Mouse (Mus musculus) lung, embryonic 16.5 days (tissue): Measurements from ENCODE around the gene Cfap157. TPM values are rescaled to one million over a fixed set of nuclear protein-coding genes. Genes with fewer than 3 reads are reported as not detected.

Experiments used
- ATAC-seq: fragments of 200-750 bp; cut with Nextera tagmentation; 2 replicates; pipeline ENCODE4 v1.8.0; 2017; ENCODE audit warnings: low read depth, mild to moderate bottlenecking, moderate library complexity
- H3K27ac ChIP-seq: fragments of 300-500 bp; sonication (generic); 2 replicates; pipeline ENCODE4 v1.5.1; 2014; ENCODE audit warnings: mild to moderate bottlenecking, control low read depth, low read length
- H3K27me3 ChIP-seq: fragments of 300-500 bp; sonication (generic); 2 replicates; pipeline ENCODE4 v1.6.1; 2014; ENCODE audit warnings: low read depth, low read length, mixed read lengths; ENCODE audit not compliant: control insufficient read depth, insufficient read depth
- H3K36me3 ChIP-seq: fragments of 300-500 bp; sonication (generic); 2 replicates; pipeline ENCODE4 v1.6.1; 2014; ENCODE audit warnings: low read length; ENCODE audit not compliant: control insufficient read depth, insufficient read depth
- H3K4me1 ChIP-seq: fragments of 300-500 bp; sonication (generic); replicated peaks from 2 replicates; pipeline ENCODE4 v1.6.1; 2014; ENCODE audit warnings: low read length, mixed read lengths; ENCODE audit not compliant: control insufficient read depth, insufficient read depth
- H3K4me2 ChIP-seq: fragments of 300-500 bp; sonication (generic); 2 replicates; pipeline ENCODE4 v1.6.1; 2014; ENCODE audit warnings: low read depth, low read length, control low read depth
- H3K4me3 ChIP-seq: fragments of 300-500 bp; sonication (generic); 2 replicates; pipeline ENCODE4 v1.5.1; 2014; ENCODE audit warnings: mild to moderate bottlenecking, low read length, control low read depth
- H3K9ac ChIP-seq: fragments of 300-500 bp; sonication (generic); 2 replicates; pipeline ENCODE4 v1.6.1; 2014; ENCODE audit warnings: low read length, control low read depth
- H3K9me3 ChIP-seq: fragments of 300-500 bp; sonication (generic); 2 replicates; pipeline ENCODE4 v1.6.1; 2016; ENCODE audit warnings: low read length; ENCODE audit not compliant: control insufficient read depth
- WGBS: fragments of 180-500 bp; shearing (Covaris S2); extraction: QIAGEN DNeasy Blood & Tissue Kit; methylation state at CpG from one replicate; pipeline ENCODE4 v1.1.7; 2014; 5-methylcytosine and 5-hydroxymethylcytosine counted together
- polyA plus RNA-seq: library from polyadenylated mRNA; unstranded; fragments of >200 nt; fragmentation: Nextera tagmentation; extraction: Ambion mirVana; gene quantifications from 2 replicates; pipeline ENCODE4 v1.2.1, GENCODE M21; 2015

Cfap157 gene
- polyA plus RNA-seq, 1 experiment from 2014 or later: 2.1 TPM

DNA sequence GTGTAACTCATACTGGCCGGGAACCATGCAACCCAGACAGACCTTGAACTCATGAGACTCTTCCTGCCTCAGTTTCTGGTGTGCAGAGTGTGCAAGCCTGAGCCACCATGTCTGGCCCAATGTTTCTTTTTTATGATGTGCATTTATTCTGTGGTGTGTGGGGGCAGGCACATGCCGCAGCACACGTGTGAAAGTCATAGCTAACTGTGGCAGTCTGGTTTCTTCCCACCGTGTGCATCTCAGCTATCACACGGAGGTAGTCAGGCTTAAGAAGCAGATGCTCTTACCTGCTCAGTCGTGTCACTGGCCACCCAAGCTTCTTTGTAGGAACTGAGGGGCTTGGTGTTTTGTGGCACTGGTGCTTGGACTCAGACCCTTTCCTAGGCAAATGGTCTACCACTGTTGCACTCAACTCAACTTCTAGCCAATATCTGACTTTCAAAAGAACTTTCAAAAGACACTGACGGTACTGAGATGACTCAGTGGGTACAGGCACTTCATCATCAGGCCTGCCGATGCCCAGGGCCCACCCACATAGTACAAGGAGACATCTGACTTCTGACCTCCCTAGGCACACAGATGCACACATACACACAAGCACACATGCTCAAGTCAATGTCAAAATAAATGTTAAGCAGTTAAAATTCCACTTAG is 11.5 kb downstream of the Cfap157 start:
- H3K4me3 ChIP-seq: no peak overlapping the region
- H3K9ac ChIP-seq: no peak overlapping the region
- no peaks in the 10 kb centered on the region for H3K27me3 ChIP-seq
- no peak overlapping the region for H3K27ac ChIP-seq
- no peak overlapping the region for H3K4me2 ChIP-seq
- H3K9me3 ChIP-seq: no peaks in the 10 kb centered on the region
- WGBS: 66% methylated on average over 8 of the region's 8 CpGs
- no peak for ATAC-seq
- peaks cover 16% of the 10 kb centered on the region for H3K4me1 ChIP-seq
- H3K36me3 ChIP-seq: no peaks in the 10 kb centered on the region

GRCm38 (mm10) chr2:32771886-32772285 is 12.3 kb downstream of the Cfap157 start:
- H3K9me3 ChIP-seq: no peaks in the 10 kb centered on the region
- no peak overlapping the region for H3K27ac ChIP-seq
- peaks cover 16% of the 10 kb centered on the region for H3K4me1 ChIP-seq
- 26% methylated on average over 12 of the region's 12 CpGs for WGBS
- ATAC-seq: no peak
- H3K27me3 ChIP-seq: no peaks in the 10 kb centered on the region
- no peaks in the 10 kb centered on the region for H3K36me3 ChIP-seq
- no peak overlapping the region for H3K4me2 ChIP-seq
- H3K4me3 ChIP-seq: no peak overlapping the region
- no peak overlapping the region for H3K9ac ChIP-seq

GRCm38 (mm10) chr2:32769327-32770085 is 14.7 kb downstream of the Cfap157 start:
- no peak for ATAC-seq
- H3K9me3 ChIP-seq: no peaks in the 10 kb centered on the region
- no peaks in the 10 kb centered on the region for H3K36me3 ChIP-seq
- 70% methylated on average over 5 of the region's 5 CpGs for WGBS
- H3K4me1 ChIP-seq: peaks cover 4% of the 10 kb centered on the region; the same call in 1 of the 2 replicates
- H3K4me2 ChIP-seq: no peak overlapping the region
- H3K9ac ChIP-seq: no peak overlapping the region
- no peaks in the 10 kb centered on the region for H3K27me3 ChIP-seq
- no peak overlapping the region for H3K27ac ChIP-seq
- H3K4me3 ChIP-seq: no peak overlapping the region

- Histone ChIP-seq H3K4me1 (peaks cover 4% of the 10 kb centered on the region; the same call in 1 of the 2 replicates), H3K27me3 (no peaks in the 10 kb centered on the region), H3K27ac (no peak overlapping the region), H3K9ac (no peak overlapping the region), H3K4me3 (no peak overlapping the region), H3K9me3 (no peaks in the 10 kb centered on the region), H3K36me3 (no peaks in the 10 kb centered on the region), H3K4me2 (no peak overlapping the region)
- 42% methylated on average over 19 of the region's 19 CpGs for WGBS
- ATAC-seq: peak; percentile 32; the same call in 1 of the 2 replicates
Observed at GRCm38 (mm10) chr2:32768661-32769285, 15.5 kb downstream of the Cfap157 start.

- 68% methylated on average over 12 of the region's 12 CpGs for WGBS
- no peak overlapping the region for H3K27ac ChIP-seq
- no peaks in the 10 kb centered on the region for H3K9me3 ChIP-seq
- H3K4me2 ChIP-seq: no peak overlapping the region
- no peak for ATAC-seq
- peaks cover 4% of the 10 kb centered on the region; the same call in 1 of the 2 replicates for H3K36me3 ChIP-seq
- H3K9ac ChIP-seq: no peak overlapping the region
- H3K27me3 ChIP-seq: no peaks in the 10 kb centered on the region
- peaks cover 4% of the 10 kb centered on the region; the same call in 1 of the 2 replicates for H3K4me1 ChIP-seq
- H3K4me3 ChIP-seq: no peak overlapping the region
Observed at GRCm38 (mm10) chr2:32767241-32767640, 17.0 kb downstream of the Cfap157 start.

- Histone ChIP-seq H3K9me3 (no peaks in the 10 kb centered on the region), H3K4me1 (no peaks in the 10 kb centered on the region), H3K4me3 (no peak overlapping the region), H3K9ac (no peak overlapping the region), H3K36me3 (peaks cover 12% of the 10 kb centered on the region), H3K27me3 (no peaks in the 10 kb centered on the region), H3K4me2 (no peak overlapping the region), H3K27ac (no peak overlapping the region)
- WGBS: 77% methylated on average over 3 of the region's 3 CpGs
- ATAC-seq: no peak
Observed at GRCm38 (mm10) chr2:32763353-32763752, 20.9 kb downstream of the Cfap157 start.

DNA sequence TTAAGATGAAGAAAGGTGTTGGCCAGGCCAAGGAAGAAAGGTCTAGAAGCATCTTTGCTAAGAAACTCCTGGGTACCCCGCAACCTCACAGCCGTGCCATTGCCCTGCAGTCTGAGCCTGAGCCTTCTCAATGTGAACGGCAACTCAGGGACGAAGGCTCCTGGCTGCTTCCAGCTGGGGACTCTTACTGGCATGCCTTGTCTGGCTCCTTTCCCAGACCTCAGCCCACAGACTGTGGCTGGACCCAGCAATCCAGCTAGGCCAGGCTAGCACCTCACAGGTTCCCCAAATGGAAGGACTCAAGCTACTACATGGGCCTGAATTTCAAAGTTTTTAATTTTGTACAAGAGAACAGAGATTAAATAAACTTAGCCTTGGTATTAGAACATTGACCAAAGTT is 22.4 kb downstream of the Cfap157 start:
- Histone ChIP-seq H3K9me3 (no peaks in the 10 kb centered on the region), H3K36me3 (peaks cover 12% of the 10 kb centered on the region), H3K4me1 (peaks cover 3% of the 10 kb centered on the region; the same call in 1 of the 2 replicates), H3K27me3 (no peaks in the 10 kb centered on the region), H3K4me2 (no peak overlapping the region), H3K9ac (no peak overlapping the region), H3K27ac (no peak overlapping the region), H3K4me3 (no peak overlapping the region)
- ATAC-seq: no peak
- 66% methylated on average over 4 of the region's 4 CpGs for WGBS

DNA sequence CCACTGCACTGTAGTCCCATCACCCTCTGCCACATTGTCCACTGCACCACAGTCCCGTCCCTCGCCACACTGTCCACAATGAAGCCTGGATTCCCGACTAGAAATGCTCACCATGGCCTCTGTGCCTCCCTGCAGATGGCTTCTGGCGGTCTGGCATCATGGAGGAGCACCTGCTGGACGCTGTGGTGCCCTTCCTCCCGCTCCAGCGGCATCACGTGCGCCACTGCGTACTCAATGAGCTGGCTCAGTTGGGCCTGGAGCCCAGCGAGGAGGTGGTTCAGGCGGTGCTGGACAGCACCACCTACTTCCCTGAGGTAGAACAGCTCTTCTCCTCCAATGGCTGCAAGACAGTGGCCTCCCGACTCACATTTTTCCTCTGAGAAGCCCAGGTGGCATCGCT is 22.9 kb downstream of the Cfap157 start:
- ATAC-seq: no peak

GRCm38 (mm10) chr2:32759001-32759400 is 25.2 kb downstream of the Cfap157 start:
- no peak overlapping the region for H3K4me2 ChIP-seq
- no peak overlapping the region for H3K27ac ChIP-seq
- ATAC-seq: no peak
- peaks cover 12% of the 10 kb centered on the region for H3K36me3 ChIP-seq
- no peak overlapping the region for H3K9ac ChIP-seq
- H3K9me3 ChIP-seq: no peaks in the 10 kb centered on the region
- H3K27me3 ChIP-seq: no peaks in the 10 kb centered on the region
- peaks cover 3% of the 10 kb centered on the region; the same call in 1 of the 2 replicates for H3K4me1 ChIP-seq
- WGBS: 82% methylated on average over 2 of the region's 2 CpGs
- H3K4me3 ChIP-seq: no peak overlapping the region

More for the DNA sequence above, 22.9 kb downstream of the Cfap157 start:
- no peak overlapping the region for H3K9ac ChIP-seq
- peaks cover 3% of the 10 kb centered on the region; the same call in 1 of the 2 replicates for H3K4me1 ChIP-seq
- WGBS: 87% methylated on average over 14 of the region's 14 CpGs
- peaks cover 12% of the 10 kb centered on the region for H3K36me3 ChIP-seq
- H3K4me3 ChIP-seq: no peak overlapping the region
- H3K27me3 ChIP-seq: no peaks in the 10 kb centered on the region
- H3K4me2 ChIP-seq: no peak overlapping the region
- no peak overlapping the region for H3K27ac ChIP-seq
- H3K9me3 ChIP-seq: no peaks in the 10 kb centered on the region
